Mouse (Mus musculus) liver, postnatal 0 days (tissue): ENCODE measurements around the gene Gtf2f1. TPM values are rescaled to one million over a fixed set of nuclear protein-coding genes. Genes with fewer than 3 reads are reported as not detected.

Source experiments
- ATAC-seq: fragments of 200-750 bp; cut with Nextera tagmentation; 2 replicates; pipeline ENCODE4 v1.8.0; 2017; ENCODE audit warnings: mild to moderate bottlenecking, moderate library complexity
- DNase-seq: peaks from one replicate; pipeline ENCODE4 v3.0.0-alpha.2; 2016
- H3K27ac ChIP-seq: fragments of 300-500 bp; sonication (generic); 2 replicates; pipeline ENCODE4 v1.5.1; 2014; ENCODE audit warnings: antibody characterized with exemption, moderate library complexity, mild to moderate bottlenecking, low read depth
- H3K27me3 ChIP-seq: fragments of 300-500 bp; sonication (generic); 2 replicates; pipeline ENCODE4 v1.6.1; 2014; ENCODE audit warnings: low read length, control low read depth, mixed read lengths; ENCODE audit not compliant: insufficient read depth
- H3K36me3 ChIP-seq: fragments of 300-500 bp; sonication (generic); replicated peaks from 2 replicates; pipeline ENCODE4 v1.6.1; 2014; ENCODE audit warnings: mild to moderate bottlenecking, control low read depth, low read length, moderate library complexity, mixed read lengths; ENCODE audit not compliant: insufficient read depth
- H3K4me1 ChIP-seq: fragments of 300-500 bp; sonication (generic); 2 replicates; pipeline ENCODE4 v1.6.1; 2014; ENCODE audit warnings: antibody characterized with exemption, mild to moderate bottlenecking, control low read depth; ENCODE audit not compliant: insufficient read depth
- H3K4me2 ChIP-seq: fragments of 300-500 bp; sonication (generic); 2 replicates; pipeline ENCODE4 v1.6.1; 2014; ENCODE audit warnings: low read depth, mild to moderate bottlenecking, low read length, moderate library complexity, mixed read lengths
- H3K4me3 ChIP-seq: fragments of 300-500 bp; sonication (generic); 2 replicates; pipeline ENCODE4 v1.5.1; 2014; ENCODE audit warnings: low read depth, low read length
- H3K9ac ChIP-seq: fragments of 300-500 bp; sonication (generic); replicated peaks from 2 replicates; pipeline ENCODE4 v1.6.1; 2014; ENCODE audit warnings: mild to moderate bottlenecking, moderate library complexity
- H3K9me3 ChIP-seq: fragments of 300-500 bp; sonication (generic); 2 replicates; pipeline ENCODE4 v1.6.1; 2016; ENCODE audit warnings: mild to moderate bottlenecking, control low read depth, low read length, mixed read lengths
- CTCF ChIP-seq: sonication (generic); IDR thresholded peaks from 2 replicates; pipeline ENCODE4 v1.5.1; 2016; ENCODE audit warnings: antibody characterized with exemption, low read depth
- EP300 ChIP-seq: IDR thresholded peaks from 2 replicates; pipeline ENCODE4 v1.6.1; 2016; ENCODE audit warnings: antibody characterized with exemption, low read depth, mild to moderate bottlenecking
- WGBS: fragments of 180-500 bp; shearing (Covaris S2); extraction: QIAGEN DNeasy Blood & Tissue Kit; methylation state at CpG from one replicate; pipeline ENCODE4 v1.1.7; 2014; ENCODE audit not compliant: insufficient replicate concordance; 5-methylcytosine and 5-hydroxymethylcytosine counted together
- polyA plus RNA-seq: library from polyadenylated mRNA; unstranded; fragments of >200 nt; fragmentation: Nextera tagmentation; extraction: Ambion mirVana; gene quantifications from 2 replicates; pipeline ENCODE4 v1.2.1, GENCODE M21; 2015

Gene Gtf2f1
- polyA plus RNA-seq, 1 experiment from 2014 or later, result 31.3 TPM

DNA sequence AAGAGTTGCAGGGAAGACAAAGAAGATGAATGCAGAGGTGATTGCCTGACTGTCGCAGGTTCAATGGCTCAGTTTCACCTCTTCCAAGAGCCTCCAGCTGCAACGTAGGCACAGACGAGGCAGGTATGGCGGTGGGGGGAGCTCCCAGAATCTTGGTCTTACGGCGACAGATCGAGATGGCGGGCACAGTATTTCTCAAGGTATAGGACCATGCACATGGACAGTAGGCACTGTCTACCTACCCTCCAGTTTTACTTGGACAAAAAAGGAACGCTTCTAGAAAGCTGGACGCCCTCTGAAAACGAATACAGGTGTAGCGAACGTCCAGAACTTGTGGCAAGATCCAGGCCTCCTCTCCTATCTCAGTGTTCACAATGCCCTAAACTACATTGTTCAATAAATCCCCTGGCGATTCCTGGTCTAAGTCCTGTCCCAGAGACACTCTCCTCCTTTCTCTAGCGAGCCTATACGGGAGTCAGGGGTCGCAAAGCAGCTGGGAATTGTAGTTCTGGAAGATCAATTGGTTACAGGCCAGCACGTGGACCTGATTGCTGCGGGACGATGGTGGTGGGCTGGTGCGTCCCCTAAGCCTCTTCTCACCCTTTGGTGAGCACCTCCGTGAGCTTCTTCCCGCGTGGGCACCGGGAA lies 21.5 kb downstream of the Gtf2f1 start:
- H3K27me3 ChIP-seq, result no peaks in the 10 kb centered on the region
- peaks cover 11% of the 10 kb centered on the region; the same call in 1 of the 2 replicates for H3K4me1 ChIP-seq
- peak overlapping the region; percentile 64 for H3K9ac ChIP-seq
- DNase-seq, result no peak
- TF ChIP-seq CTCF (no peak), EP300 (no peak)
- peak; percentile 91 for ATAC-seq
- 2% methylated on average over 25 of the region's 25 CpGs for WGBS
- no peaks in the 10 kb centered on the region for H3K9me3 ChIP-seq
- peak overlapping the region; percentile 71 for H3K4me3 ChIP-seq
- H3K27ac ChIP-seq, result peak overlapping the region; percentile 69
- H3K4me2 ChIP-seq, result peak overlapping the region; percentile 78
- H3K36me3 ChIP-seq, result peaks cover 22% of the 10 kb centered on the region

DNA sequence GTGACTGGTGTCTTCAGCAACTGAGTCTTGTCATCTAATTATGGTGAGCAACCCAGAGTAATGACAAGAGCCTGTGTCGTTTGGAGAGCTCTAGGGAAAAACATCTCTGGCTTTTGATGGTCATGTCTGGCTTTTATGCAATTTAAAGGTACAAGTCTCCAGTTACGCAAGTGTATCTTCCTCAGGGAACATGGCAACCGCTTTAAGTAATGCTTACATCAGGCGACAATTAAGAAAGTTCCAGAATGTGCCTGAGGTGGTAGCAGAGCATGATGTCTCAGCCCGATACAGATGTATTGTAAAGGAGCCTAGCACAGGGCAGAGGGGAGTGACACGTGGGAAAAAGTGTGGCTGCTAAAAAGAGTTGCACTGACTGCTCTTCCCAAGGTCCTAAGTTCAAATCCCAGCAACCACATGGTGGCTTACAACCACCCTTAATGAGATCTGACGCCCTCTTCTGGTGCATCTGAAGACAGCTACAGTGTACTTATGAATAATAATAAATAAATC lies 22.1 kb downstream of the Gtf2f1 start:
- Histone ChIP-seq H3K27ac (peak overlapping the region; percentile 69; the same call in 1 of the 2 replicates), H3K27me3 (no peaks in the 10 kb centered on the region), H3K4me1 (peaks cover 11% of the 10 kb centered on the region; the same call in 1 of the 2 replicates), H3K4me3 (peak overlapping the region; percentile 71; the same call in 1 of the 2 replicates), H3K9ac (peak overlapping the region; percentile 64; the same call in 1 of the 2 replicates), H3K9me3 (no peaks in the 10 kb centered on the region), H3K4me2 (peak overlapping the region; percentile 78), H3K36me3 (peaks cover 18% of the 10 kb centered on the region)
- 64% methylated on average over 7 of the region's 7 CpGs for WGBS
- DNase-seq (no peak), ATAC-seq (no peak)
- TF ChIP-seq EP300, result no peak
- TF ChIP-seq CTCF, result peak; percentile 27; the same call in 1 of the 2 replicates

DNA sequence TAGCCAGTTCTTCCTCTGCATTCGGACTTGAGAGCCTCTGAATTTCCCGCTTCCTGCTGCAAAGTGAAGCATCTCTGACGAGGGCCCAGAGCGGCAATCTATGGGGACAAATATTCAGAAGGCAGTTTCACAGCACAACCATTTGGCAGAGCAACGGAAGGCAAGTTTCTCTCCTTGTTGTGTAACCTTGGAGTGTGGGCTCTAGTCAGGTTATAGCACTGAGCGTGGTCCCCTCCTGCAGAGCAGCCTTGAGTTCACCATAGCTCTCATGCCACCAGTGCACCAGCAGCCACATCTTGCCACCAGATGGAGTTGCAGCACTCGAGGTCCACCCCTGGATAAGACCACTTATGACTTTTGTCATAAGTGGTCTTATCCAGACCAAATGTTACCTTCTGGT lies 22.6 kb downstream of the Gtf2f1 start:
- no peak for TF ChIP-seq EP300
- TF ChIP-seq CTCF, result no peak
- H3K4me3 ChIP-seq, result no peak overlapping the region
- H3K4me1 ChIP-seq, result peaks cover 11% of the 10 kb centered on the region; the same call in 1 of the 2 replicates
- H3K9ac ChIP-seq, result no peak overlapping the region
- WGBS, result 73% methylated on average over 7 of the region's 7 CpGs
- DNase-seq, result no peak
- no peak for ATAC-seq
- H3K27ac ChIP-seq, result no peak overlapping the region
- no peaks in the 10 kb centered on the region for H3K27me3 ChIP-seq
- H3K9me3 ChIP-seq, result no peaks in the 10 kb centered on the region
- peaks cover 14% of the 10 kb centered on the region for H3K36me3 ChIP-seq
- no peak overlapping the region for H3K4me2 ChIP-seq

DNA sequence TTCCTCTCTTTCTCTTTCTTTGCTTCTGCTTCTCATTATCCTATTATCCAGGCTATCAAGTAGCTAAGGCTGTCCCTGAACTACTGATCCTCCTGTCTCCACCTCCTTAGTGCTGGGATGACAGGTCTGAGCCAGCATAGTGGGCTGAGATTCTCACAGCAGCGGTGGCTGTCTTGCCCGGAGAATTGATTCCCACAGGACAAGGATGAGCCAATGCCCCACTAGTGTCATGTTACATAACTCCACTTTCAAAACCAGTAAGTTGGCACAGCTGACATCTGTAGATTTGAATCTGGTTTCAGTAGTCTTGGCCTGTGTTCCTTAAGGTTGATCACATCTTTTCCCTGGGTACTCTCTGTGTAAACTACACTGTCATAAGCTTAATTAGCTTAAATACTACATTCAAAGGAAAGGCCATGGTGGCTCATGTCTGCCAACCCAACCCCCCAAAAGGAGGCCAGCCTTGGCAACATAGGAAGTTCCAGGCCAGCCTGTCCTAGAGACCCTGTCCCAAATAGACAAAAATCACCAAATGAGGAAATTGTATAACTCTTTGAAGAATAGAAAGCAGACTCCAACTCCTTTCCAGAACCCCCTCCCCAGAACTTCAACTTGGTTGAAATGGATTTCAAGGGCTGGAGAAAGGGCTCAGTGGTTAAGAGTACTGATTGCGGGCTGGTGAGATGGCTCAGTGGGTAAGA lies 24.8 kb downstream of the Gtf2f1 start:
- TF ChIP-seq EP300 (no peak), CTCF (no peak)
- no peak overlapping the region for H3K4me2 ChIP-seq
- H3K27me3 ChIP-seq, result no peaks in the 10 kb centered on the region
- H3K4me3 ChIP-seq, result no peak overlapping the region
- peaks cover 11% of the 10 kb centered on the region; the same call in 1 of the 2 replicates for H3K4me1 ChIP-seq
- DNase-seq (no peak), ATAC-seq (no peak)
- H3K9ac ChIP-seq, result no peak overlapping the region
- no peaks in the 10 kb centered on the region for H3K36me3 ChIP-seq
- H3K9me3 ChIP-seq, result no peaks in the 10 kb centered on the region
- no peak overlapping the region for H3K27ac ChIP-seq
- 82% methylated on average over 3 of the region's 3 CpGs for WGBS

DNA sequence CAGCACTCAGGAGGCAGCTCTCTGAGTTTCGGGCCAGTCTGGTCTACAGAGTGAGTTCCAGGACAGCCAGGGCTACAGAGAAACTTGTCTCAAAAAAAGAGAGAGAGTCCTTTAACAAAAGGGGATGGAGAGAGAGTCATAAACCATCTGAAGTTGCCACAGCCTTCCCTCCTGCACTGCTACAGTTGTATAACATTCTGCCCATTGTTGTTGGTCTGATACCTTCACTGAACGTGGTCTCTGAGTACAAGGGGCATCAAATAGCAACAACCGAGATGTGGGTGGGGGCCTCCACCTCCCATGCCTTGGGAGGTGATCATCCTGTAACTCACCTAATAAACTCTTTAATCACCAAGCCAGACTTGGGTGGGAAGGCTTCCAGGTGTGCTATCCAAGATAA lies 25.4 kb downstream of the Gtf2f1 start:
- H3K4me3 ChIP-seq, result no peak overlapping the region
- no peak for TF ChIP-seq CTCF
- TF ChIP-seq EP300, result no peak
- DNase-seq, result no peak
- peaks cover 5% of the 10 kb centered on the region; the same call in 1 of the 2 replicates for H3K4me1 ChIP-seq
- no peak overlapping the region for H3K27ac ChIP-seq
- H3K9ac ChIP-seq, result no peak overlapping the region
- no peaks in the 10 kb centered on the region for H3K36me3 ChIP-seq
- no peaks in the 10 kb centered on the region for H3K27me3 ChIP-seq
- 73% methylated on average over 3 of the region's 3 CpGs for WGBS
- H3K4me2 ChIP-seq, result no peak overlapping the region
- no peaks in the 10 kb centered on the region for H3K9me3 ChIP-seq
- no peak for ATAC-seq

DNA sequence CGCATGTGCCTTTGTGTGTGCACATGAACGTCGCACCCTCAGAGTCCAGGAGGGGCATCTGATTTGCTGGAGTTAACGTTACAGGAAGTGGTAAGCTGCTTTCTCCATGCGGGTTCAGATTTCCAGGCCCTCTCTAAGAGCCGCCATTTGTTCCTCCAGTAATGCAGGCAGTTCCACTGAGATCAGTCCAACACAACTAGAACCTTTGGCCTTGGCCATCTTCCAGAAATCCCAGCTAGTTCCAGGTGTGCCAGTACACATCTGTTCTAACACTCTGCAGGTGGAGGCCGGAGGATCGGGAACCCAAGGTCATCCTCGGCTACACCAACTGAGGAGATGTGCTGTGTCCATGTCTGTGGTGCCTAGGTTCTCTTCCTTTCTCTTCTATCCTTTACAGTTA lies 26.2 kb downstream of the Gtf2f1 start:
- no peak for DNase-seq
- ATAC-seq, result no peak
- Histone ChIP-seq H3K9me3 (no peaks in the 10 kb centered on the region), H3K9ac (no peak overlapping the region), H3K4me1 (0 out of 2 replicates have a peak, but pooled peaks cover 4% of the 10 kb centered on the region), H3K36me3 (no peaks in the 10 kb centered on the region), H3K4me2 (no peak overlapping the region), H3K4me3 (no peak overlapping the region), H3K27ac (no peak overlapping the region), H3K27me3 (no peaks in the 10 kb centered on the region)
- TF ChIP-seq CTCF (no peak), EP300 (no peak)
- 65% methylated on average over 9 of the region's 9 CpGs for WGBS
